Mouse (Mus musculus) embryonic facial prominence, embryonic 14.5 days (tissue): Measurements from ENCODE around the gene Dll1. TPM values are rescaled to one million over a fixed set of nuclear protein-coding genes. Genes with fewer than 3 reads are reported as not detected.

Source experiments
- ATAC-seq: fragments of 200-750 bp; cut with Nextera tagmentation; 2 replicates; pipeline ENCODE4 v1.8.0; 2017; ENCODE audit warnings: low read depth, moderate number of reproducible peaks, moderate TSS enrichment
- DNase-seq: peaks from one replicate; pipeline ENCODE4 v3.0.0-alpha.2; 2015; ENCODE audit warnings: low spot score
- H3K27ac ChIP-seq: fragments of 300-500 bp; sonication (generic); replicated peaks from 2 replicates; pipeline ENCODE4 v1.5.1; 2014; ENCODE audit warnings: low read depth, mild to moderate bottlenecking, low read length, moderate library complexity
- H3K27me3 ChIP-seq: fragments of 300-500 bp; sonication (generic); replicated peaks from 2 replicates; pipeline ENCODE4 v1.6.1; 2014; ENCODE audit warnings: low read length; ENCODE audit not compliant: control insufficient read depth, insufficient read depth
- H3K36me3 ChIP-seq: fragments of 300-500 bp; sonication (generic); 2 replicates; pipeline ENCODE4 v1.6.1; 2014; ENCODE audit warnings: low read length, mixed read lengths; ENCODE audit not compliant: control insufficient read depth, insufficient read depth
- H3K4me1 ChIP-seq: fragments of 300-500 bp; sonication (generic); 2 replicates; pipeline ENCODE4 v1.6.1; 2014; ENCODE audit warnings: antibody characterized with exemption, low read length; ENCODE audit not compliant: control insufficient read depth, insufficient read depth
- H3K4me2 ChIP-seq: fragments of 300-500 bp; sonication (generic); 2 replicates; pipeline ENCODE4 v1.6.1; 2014; ENCODE audit warnings: low read depth, mild to moderate bottlenecking, low read length, moderate library complexity, mixed read lengths
- H3K4me3 ChIP-seq: fragments of 300-500 bp; sonication (generic); 2 replicates; pipeline ENCODE4 v1.5.1; 2014; ENCODE audit warnings: low read depth, mild to moderate bottlenecking, low read length
- H3K9ac ChIP-seq: fragments of 300-500 bp; sonication (generic); 2 replicates; pipeline ENCODE4 v1.6.1; 2014; ENCODE audit warnings: low read depth, mild to moderate bottlenecking, low read length, moderate library complexity, mixed read lengths
- H3K9me3 ChIP-seq: fragments of 300-500 bp; sonication (generic); 2 replicates; pipeline ENCODE4 v1.6.1; 2016; ENCODE audit warnings: low read length; ENCODE audit not compliant: control insufficient read depth
- WGBS: fragments of 180-500 bp; shearing (Covaris S2); extraction: QIAGEN DNeasy Blood & Tissue Kit; methylation state at CpG from one replicate; pipeline ENCODE4 v1.1.7; 2014; 5-methylcytosine and 5-hydroxymethylcytosine counted together
- polyA plus RNA-seq: library from polyadenylated mRNA; unstranded; fragments of >200 nt; fragmentation: Nextera tagmentation; extraction: Ambion mirVana; gene quantifications from 2 replicates; pipeline ENCODE4 v1.2.1, GENCODE M21; 2014

Gene Dll1
- polyA plus RNA-seq, 1 experiment from 2014 or later, result 8.7 TPM

GRCm38 (mm10) chr17:15375224-15375623, 1.4 kb downstream of the Dll1 start:
- DNase-seq, result no peak
- no peaks in the 10 kb centered on the region for H3K9me3 ChIP-seq
- H3K4me2 ChIP-seq, result peak overlapping the region; percentile 99
- WGBS, result under 1% methylated on average over 18 of the region's 18 CpGs
- no peak; the same call in 1 of the 2 replicates for ATAC-seq
- peak overlapping the region; percentile 22; the same call in 1 of the 2 replicates for H3K27ac ChIP-seq
- no peaks in the 10 kb centered on the region for H3K36me3 ChIP-seq
- H3K9ac ChIP-seq, result peak overlapping the region; percentile 60
- peaks cover 76% of the 10 kb centered on the region for H3K27me3 ChIP-seq
- H3K4me3 ChIP-seq, result peak overlapping the region; percentile 59
- H3K4me1 ChIP-seq, result peaks cover 12% of the 10 kb centered on the region

DNA sequence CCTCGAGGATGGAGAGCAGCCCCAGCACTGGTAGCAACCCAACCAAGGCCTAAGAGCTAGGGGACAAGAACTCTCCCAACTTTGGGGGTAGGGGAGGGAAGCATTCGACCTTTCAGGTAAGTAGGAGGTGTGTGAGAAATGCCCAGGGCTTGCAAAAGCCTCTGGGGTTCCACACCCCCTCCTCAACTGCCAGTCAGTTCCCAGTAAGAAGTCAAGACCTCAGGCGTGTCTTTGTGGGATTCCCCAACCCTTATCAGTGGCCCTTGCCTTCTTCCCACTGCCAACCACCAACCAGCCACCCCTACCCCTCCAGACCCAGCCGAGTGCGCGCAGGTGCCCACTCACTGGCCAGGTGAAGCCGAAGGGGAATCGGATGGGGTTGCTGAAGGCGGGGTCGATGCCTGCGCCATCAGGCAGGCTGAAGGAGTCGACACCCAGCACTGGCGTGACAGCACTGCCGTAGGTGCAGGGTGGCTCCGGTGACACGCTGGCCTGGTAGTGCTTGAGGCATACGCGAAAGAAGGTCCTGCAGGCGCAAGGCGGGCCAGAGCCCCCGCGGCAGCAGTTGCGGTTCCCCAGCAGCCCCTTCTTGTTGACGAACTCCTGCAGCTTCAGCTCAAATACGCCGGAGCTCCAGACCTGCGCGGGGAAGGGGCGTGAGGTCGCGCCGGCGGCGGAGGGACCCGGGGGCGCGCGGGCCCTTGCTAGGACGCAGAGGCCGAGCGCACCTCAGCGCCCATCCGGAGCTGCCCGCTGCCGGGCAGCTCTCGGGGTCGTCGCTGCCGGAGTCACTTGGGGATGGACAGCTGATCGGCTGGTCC, 2.1 kb downstream of the Dll1 start:
- ATAC-seq (no peak), DNase-seq (no peak)

DNA sequence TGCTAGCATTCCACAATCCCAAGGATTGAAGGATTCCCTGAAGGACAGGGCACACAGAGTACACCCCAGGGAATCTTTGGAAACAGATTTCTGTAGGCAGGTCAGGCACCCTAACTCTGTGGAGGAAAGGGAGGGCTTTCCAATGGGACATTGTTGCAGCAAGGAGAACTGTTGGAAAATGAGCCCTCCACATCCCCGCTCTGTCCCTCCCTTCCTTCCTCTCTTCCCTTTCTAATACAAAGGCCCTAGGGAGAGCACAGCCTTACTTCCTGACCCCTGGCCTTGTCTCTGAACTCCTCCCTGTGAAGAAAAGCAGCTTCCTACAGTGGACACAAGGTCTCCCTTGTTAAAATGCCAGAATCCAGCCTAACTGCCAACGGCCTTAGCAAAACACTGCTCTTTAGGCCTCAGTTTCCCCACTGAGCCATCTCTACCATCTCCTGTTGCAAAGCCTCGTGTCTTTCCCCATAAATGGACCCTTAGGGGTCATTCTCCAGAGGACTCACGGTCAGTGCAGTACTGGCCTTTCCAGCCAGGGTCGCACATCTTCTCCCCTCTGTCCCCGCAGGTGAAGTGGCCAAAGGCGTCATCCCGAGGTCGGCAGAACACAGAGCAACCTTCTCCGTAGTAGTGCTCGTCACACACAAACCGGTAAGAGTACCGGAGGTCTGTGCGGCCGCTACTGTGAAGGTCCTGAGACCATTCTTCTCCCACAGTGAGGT, 3.6 kb downstream of the Dll1 start:
- Histone ChIP-seq H3K36me3 (no peaks in the 10 kb centered on the region), H3K9me3 (no peaks in the 10 kb centered on the region), H3K4me3 (peak overlapping the region; percentile 59; the same call in 1 of the 2 replicates), H3K4me2 (peak overlapping the region; percentile 99; the same call in 1 of the 2 replicates), H3K27me3 (peaks cover 55% of the 10 kb centered on the region), H3K27ac (no peak overlapping the region), H3K9ac (no peak overlapping the region), H3K4me1 (peaks cover 8% of the 10 kb centered on the region)
- DNase-seq (no peak), ATAC-seq (no peak)
- 56% methylated on average over 15 of the region's 15 CpGs for whole genome bisulfite sequencing

More for the DNA sequence above, 2.1 kb downstream of the Dll1 start:
- peak overlapping the region; percentile 60 for H3K9ac ChIP-seq
- H3K27me3 ChIP-seq, result peaks cover 69% of the 10 kb centered on the region
- H3K4me1 ChIP-seq, result peaks cover 8% of the 10 kb centered on the region
- H3K36me3 ChIP-seq, result no peaks in the 10 kb centered on the region
- H3K4me3 ChIP-seq, result peak overlapping the region; percentile 59
- no peaks in the 10 kb centered on the region for H3K9me3 ChIP-seq
- peak overlapping the region; percentile 99 for H3K4me2 ChIP-seq
- WGBS, result 7% methylated on average over 23 of the region's 50 CpGs
- no peak overlapping the region for H3K27ac ChIP-seq

GRCm38 (mm10) chr17:15371967-15372835, 4.5 kb downstream of the Dll1 start:
- no peak overlapping the region for H3K9ac ChIP-seq
- ATAC-seq (peak; percentile 62), DNase-seq (peak; percentile 79)
- H3K9me3 ChIP-seq, result no peaks in the 10 kb centered on the region
- WGBS, result 45% methylated on average over 17 of the region's 17 CpGs
- no peaks in the 10 kb centered on the region for H3K36me3 ChIP-seq
- H3K4me1 ChIP-seq, result peaks cover 8% of the 10 kb centered on the region
- peak overlapping the region; percentile 99; the same call in 1 of the 2 replicates for H3K4me2 ChIP-seq
- H3K27me3 ChIP-seq, result peaks cover 51% of the 10 kb centered on the region
- H3K4me3 ChIP-seq, result no peak overlapping the region
- no peak overlapping the region; the same call in 1 of the 2 replicates for H3K27ac ChIP-seq

- H3K9me3 ChIP-seq, result no peaks in the 10 kb centered on the region
- no peak overlapping the region for H3K9ac ChIP-seq
- DNase-seq, result no peak
- H3K4me2 ChIP-seq, result no peak overlapping the region
- H3K36me3 ChIP-seq, result no peaks in the 10 kb centered on the region
- peaks cover 36% of the 10 kb centered on the region for H3K27me3 ChIP-seq
- ATAC-seq, result no peak
- peaks cover 3% of the 10 kb centered on the region; the same call in 1 of the 2 replicates for H3K4me1 ChIP-seq
- H3K4me3 ChIP-seq, result no peak overlapping the region
- WGBS, result 89% methylated on average over 14 of the region's 14 CpGs
- H3K27ac ChIP-seq, result no peak overlapping the region
Observed at GRCm38 (mm10) chr17:15370401-15370800, 6.3 kb downstream of the Dll1 start.

DNA sequence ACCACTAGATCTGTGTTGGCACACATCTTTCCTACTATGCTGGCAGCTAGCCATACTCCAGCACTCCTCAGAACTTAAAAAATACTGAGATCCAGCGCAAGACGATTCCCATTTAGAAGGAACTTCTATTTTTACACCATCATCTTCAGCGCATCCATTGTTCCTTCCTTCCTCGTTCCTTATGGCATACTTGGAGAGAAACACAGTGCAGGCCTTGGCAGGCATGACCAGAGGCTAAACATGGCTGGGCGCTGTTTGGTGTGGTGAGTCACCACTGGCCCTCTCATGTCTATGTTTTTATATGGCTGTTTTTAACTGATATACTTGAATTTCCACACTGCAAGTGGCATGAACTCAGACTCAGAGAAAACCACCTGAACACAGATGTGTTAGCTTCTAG, 11.0 kb downstream of the Dll1 start:
- DNase-seq (no peak), ATAC-seq (no peak)
- no peak overlapping the region for H3K27ac ChIP-seq
- WGBS, result 74% methylated on average over 5 of the region's 5 CpGs
- H3K27me3 ChIP-seq, result no peaks in the 10 kb centered on the region
- H3K4me1 ChIP-seq, result no peaks in the 10 kb centered on the region
- H3K36me3 ChIP-seq, result no peaks in the 10 kb centered on the region
- no peak overlapping the region for H3K9ac ChIP-seq
- no peak overlapping the region for H3K4me2 ChIP-seq
- H3K4me3 ChIP-seq, result no peak overlapping the region
- H3K9me3 ChIP-seq, result no peaks in the 10 kb centered on the region

GRCm38 (mm10) chr17:15363656-15364055, 13.0 kb downstream of the Dll1 start:
- Histone ChIP-seq H3K27me3 (no peaks in the 10 kb centered on the region), H3K4me3 (no peak overlapping the region), H3K36me3 (no peaks in the 10 kb centered on the region), H3K4me2 (no peak overlapping the region), H3K4me1 (no peaks in the 10 kb centered on the region), H3K9me3 (no peaks in the 10 kb centered on the region), H3K9ac (no peak overlapping the region), H3K27ac (no peak overlapping the region)
- WGBS, result 72% methylated on average over 3 of the region's 3 CpGs
- DNase-seq, result no peak
- no peak for ATAC-seq

DNA sequence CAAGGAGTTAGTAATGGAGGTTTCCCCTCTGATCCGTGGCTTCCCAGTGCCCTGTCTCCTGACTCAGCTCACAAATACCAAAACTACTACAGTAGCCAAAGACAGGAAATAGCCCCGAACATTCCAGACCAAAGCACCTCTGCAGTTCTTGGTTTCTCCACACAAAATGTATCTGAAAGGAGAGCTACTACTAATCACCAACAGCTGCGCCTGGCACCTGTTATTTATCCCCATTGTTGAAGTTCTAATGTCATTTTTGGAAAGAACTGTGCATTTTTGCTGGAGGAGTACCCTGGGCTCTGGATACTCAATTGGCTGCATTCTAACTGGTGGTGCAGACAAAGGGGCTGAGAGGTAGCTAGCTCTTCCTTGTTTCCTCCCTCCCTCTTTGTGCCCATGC, 19.6 kb downstream of the Dll1 start:
- no peaks in the 10 kb centered on the region for H3K27me3 ChIP-seq
- H3K27ac ChIP-seq, result no peak overlapping the region
- DNase-seq (peak; percentile 30), ATAC-seq (no peak)
- H3K9me3 ChIP-seq, result no peaks in the 10 kb centered on the region
- no peak overlapping the region for H3K4me3 ChIP-seq
- 55% methylated on average over 3 of the region's 3 CpGs for WGBS
- no peaks in the 10 kb centered on the region; the same call in 1 of the 2 replicates for H3K4me1 ChIP-seq
- no peak overlapping the region for H3K9ac ChIP-seq
- H3K36me3 ChIP-seq, result no peaks in the 10 kb centered on the region
- H3K4me2 ChIP-seq, result no peak overlapping the region
